Mouse (Mus musculus): ENCODE data around the gene Mctp1. TPM values are rescaled to one million over a fixed set of nuclear protein-coding genes. Genes with fewer than 3 reads are reported as not detected.

Gene Mctp1
- polyA plus RNA-seq, 1 experiment from 2014 or later = 0.20 TPM

GRCm38 (mm10) chr13:76838031-76838430 lies 453.7 kb downstream of the Mctp1 start:
- no peak for ATAC-seq (ENCODE audit: insufficient number of reproducible peaks, insufficient read depth, low FRiP score, low TSS enrichment, low read depth)
- 60% methylated on average over 3 of the region's 3 CpGs for whole genome bisulfite sequencing
- Histone ChIP-seq H3K27ac (no peak overlapping the region), H3K27me3 (no peaks in the 10 kb centered on the region), H3K4me3 (replicated peaks) (no peak overlapping the region), H3K36me3 (no peaks in the 10 kb centered on the region), H3K4me1 (replicated peaks) (no peaks in the 10 kb centered on the region), H3K4me2 (no peak overlapping the region), H3K9me3 (no peaks in the 10 kb centered on the region), H3K9ac (replicated peaks) (no peak overlapping the region)

- no peaks in the 10 kb centered on the region for H3K36me3 ChIP-seq
- H3K9me3 ChIP-seq = no peaks in the 10 kb centered on the region
- ATAC-seq (ENCODE audit: insufficient number of reproducible peaks, insufficient read depth, low FRiP score, low TSS enrichment, low read depth) = no peak
- no peak overlapping the region for H3K27ac ChIP-seq
- no peaks in the 10 kb centered on the region for H3K27me3 ChIP-seq
- H3K4me1 ChIP-seq (replicated peaks) = no peaks in the 10 kb centered on the region
- no peak overlapping the region for H3K9ac ChIP-seq (replicated peaks)
- H3K4me3 ChIP-seq (replicated peaks) = no peak overlapping the region
- no peak overlapping the region for H3K4me2 ChIP-seq
- WGBS = 74% methylated on average over 5 of the region's 5 CpGs
These were observed 456.4 kb downstream of the Mctp1 start for GRCm38 (mm10) chr13:76840712-76841111.

DNA sequence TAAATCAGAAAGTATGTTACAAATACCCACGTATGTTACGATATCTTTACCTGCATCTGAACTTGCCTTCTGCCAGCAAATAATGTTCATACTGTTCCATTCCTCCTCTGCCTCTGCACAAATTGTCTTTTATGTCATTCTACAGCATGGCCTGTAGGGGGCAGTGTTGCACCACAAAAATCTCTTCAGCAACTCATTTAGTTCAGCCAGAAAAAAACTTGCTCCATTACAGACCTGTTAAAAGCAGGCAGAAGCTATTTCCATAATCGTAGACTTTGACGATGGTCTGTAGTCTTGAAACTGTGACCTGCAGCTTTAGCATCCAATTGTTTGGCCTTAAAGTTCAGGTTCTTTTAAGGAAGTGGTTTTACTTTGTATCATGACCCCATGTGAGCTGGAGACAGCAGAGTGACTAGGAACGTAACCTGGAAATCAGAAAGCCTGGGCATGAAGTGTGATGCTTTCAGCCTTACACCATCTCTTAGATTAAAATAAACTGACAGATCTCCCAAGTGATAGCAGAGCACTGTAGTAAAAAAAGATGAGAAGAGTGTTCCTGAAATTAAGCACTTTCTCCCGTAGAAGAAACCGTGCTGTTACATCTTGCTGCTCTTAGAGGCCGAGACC lies 460.4 kb downstream of the Mctp1 start:
- H3K9ac ChIP-seq (replicated peaks) = no peak overlapping the region
- 50% methylated on average over 8 of the region's 8 CpGs for WGBS
- no peaks in the 10 kb centered on the region for H3K27me3 ChIP-seq
- ATAC-seq (ENCODE audit: insufficient number of reproducible peaks, insufficient read depth, low FRiP score, low TSS enrichment, low read depth) = no peak
- no peak overlapping the region for H3K27ac ChIP-seq
- H3K4me1 ChIP-seq (replicated peaks) = no peaks in the 10 kb centered on the region
- H3K9me3 ChIP-seq = no peaks in the 10 kb centered on the region
- no peaks in the 10 kb centered on the region for H3K36me3 ChIP-seq
- no peak overlapping the region for H3K4me3 ChIP-seq (replicated peaks)
- H3K4me2 ChIP-seq = no peak overlapping the region

- Histone ChIP-seq H3K27me3 (no peaks in the 10 kb centered on the region), H3K9ac (replicated peaks) (no peak overlapping the region), H3K36me3 (no peaks in the 10 kb centered on the region), H3K4me3 (replicated peaks) (no peak overlapping the region), H3K9me3 (no peaks in the 10 kb centered on the region), H3K4me1 (replicated peaks) (no peaks in the 10 kb centered on the region), H3K27ac (no peak overlapping the region), H3K4me2 (no peak overlapping the region)
- ATAC-seq (ENCODE audit: insufficient number of reproducible peaks, insufficient read depth, low FRiP score, low TSS enrichment, low read depth) = no peak
- 33% methylated on average over 7 of the region's 7 CpGs for WGBS
These were observed 466.2 kb downstream of the Mctp1 start for GRCm38 (mm10) chr13:76850412-76851054.

DNA sequence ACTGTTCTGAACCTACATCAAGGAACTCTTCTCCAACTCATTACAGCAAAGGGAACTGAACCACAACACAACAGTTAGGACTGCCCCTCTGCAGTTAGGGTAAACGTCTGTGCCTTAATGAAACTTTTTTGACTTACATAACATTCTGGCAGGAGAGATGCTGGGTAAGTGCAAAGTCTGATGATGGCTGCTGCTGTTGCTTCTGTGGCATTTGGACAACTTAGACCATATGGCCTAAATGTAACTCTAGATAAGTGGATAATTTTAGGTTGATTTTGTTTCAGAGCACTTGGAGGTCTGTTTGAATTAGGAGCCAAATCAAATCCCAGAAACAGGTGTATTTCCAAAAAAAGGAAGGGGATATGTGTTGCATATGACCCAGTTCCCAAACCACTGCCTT lies 470.0 kb downstream of the Mctp1 start:
- no peaks in the 10 kb centered on the region for H3K36me3 ChIP-seq
- H3K27me3 ChIP-seq = no peaks in the 10 kb centered on the region
- no peak for ATAC-seq (ENCODE audit: insufficient number of reproducible peaks, insufficient read depth, low FRiP score, low TSS enrichment, low read depth)
- H3K27ac ChIP-seq = no peak overlapping the region
- H3K9me3 ChIP-seq = no peaks in the 10 kb centered on the region
- H3K4me2 ChIP-seq = no peak overlapping the region
- no peak overlapping the region for H3K4me3 ChIP-seq (replicated peaks)
- WGBS = 43% methylated on average over 1 of the region's 1 CpGs
- H3K9ac ChIP-seq (replicated peaks) = no peak overlapping the region
- no peaks in the 10 kb centered on the region for H3K4me1 ChIP-seq (replicated peaks)

DNA sequence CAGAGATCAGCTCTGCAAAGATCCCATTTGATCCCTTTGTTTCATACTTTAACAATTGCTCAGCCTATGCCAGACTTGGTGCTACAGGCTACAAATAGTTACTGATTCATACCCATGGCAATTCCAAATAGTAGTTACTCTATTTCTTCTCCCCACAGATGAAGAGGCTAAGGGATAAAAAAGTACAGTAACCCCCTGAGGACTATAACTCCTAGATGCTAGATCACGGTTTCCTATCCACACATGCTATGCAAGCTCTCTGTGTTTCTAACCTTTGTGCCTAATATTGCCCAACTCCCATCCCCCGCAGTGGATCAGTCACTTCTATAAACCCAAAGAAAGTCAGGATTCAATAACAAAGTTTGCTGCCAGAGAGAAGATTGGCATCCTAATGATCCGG lies 470.7 kb downstream of the Mctp1 start:
- Histone ChIP-seq H3K4me1 (replicated peaks) (no peaks in the 10 kb centered on the region), H3K4me2 (no peak overlapping the region), H3K36me3 (no peaks in the 10 kb centered on the region), H3K4me3 (replicated peaks) (no peak overlapping the region), H3K27me3 (no peaks in the 10 kb centered on the region), H3K9me3 (no peaks in the 10 kb centered on the region), H3K9ac (replicated peaks) (no peak overlapping the region), H3K27ac (no peak overlapping the region)
- 76% methylated on average over 3 of the region's 3 CpGs for WGBS
- no peak for ATAC-seq (ENCODE audit: insufficient number of reproducible peaks, insufficient read depth, low FRiP score, low TSS enrichment, low read depth)

GRCm38 (mm10) chr13:76857024-76857423 lies 472.7 kb downstream of the Mctp1 start:
- Histone ChIP-seq H3K9me3 (no peaks in the 10 kb centered on the region), H3K27ac (no peak overlapping the region), H3K36me3 (no peaks in the 10 kb centered on the region), H3K4me1 (replicated peaks) (no peaks in the 10 kb centered on the region), H3K9ac (replicated peaks) (no peak overlapping the region), H3K4me2 (no peak overlapping the region), H3K4me3 (replicated peaks) (no peak overlapping the region), H3K27me3 (no peaks in the 10 kb centered on the region)
- no peak for ATAC-seq (ENCODE audit: insufficient number of reproducible peaks, insufficient read depth, low FRiP score, low TSS enrichment, low read depth)
- WGBS = 82% methylated on average over 5 of the region's 5 CpGs

- ATAC-seq (ENCODE audit: insufficient number of reproducible peaks, insufficient read depth, low FRiP score, low TSS enrichment, low read depth) = peak; percentile 37; the same call in 1 of the 2 replicates
- H3K4me2 ChIP-seq = no peak overlapping the region
- WGBS = 26% methylated on average over 2 of the region's 2 CpGs
These were observed 473.7 kb downstream of the Mctp1 start for GRCm38 (mm10) chr13:76858078-76858482.

DNA sequence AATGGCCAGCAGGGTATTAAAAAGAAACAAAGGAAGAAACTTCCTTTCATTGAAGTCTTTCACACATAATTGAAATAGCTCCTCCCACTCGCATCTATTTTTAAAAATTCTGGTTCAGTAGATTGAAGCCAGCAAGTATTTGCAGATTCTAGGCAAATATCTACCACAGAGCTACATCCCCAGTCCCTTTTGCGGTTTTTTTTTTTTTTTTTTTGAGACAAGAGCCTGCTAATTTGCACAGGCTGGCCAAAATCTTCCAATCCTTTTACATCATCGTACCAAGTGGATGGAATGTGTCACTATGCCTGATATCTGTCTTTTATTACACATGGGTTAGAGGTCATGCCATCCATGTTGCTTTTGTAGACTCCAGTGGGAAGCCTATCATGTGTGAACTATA lies 486.0 kb downstream of the Mctp1 start:
- ATAC-seq (ENCODE audit: insufficient number of reproducible peaks, insufficient read depth, low FRiP score, low TSS enrichment, low read depth) = no peak
- no peaks in the 10 kb centered on the region for H3K9me3 ChIP-seq

More at GRCm38 (mm10) chr13:76858078-76858482, 473.7 kb downstream of the Mctp1 start:
- Histone ChIP-seq H3K9ac (replicated peaks) (no peak overlapping the region), H3K27me3 (no peaks in the 10 kb centered on the region), H3K4me3 (replicated peaks) (no peak overlapping the region), H3K9me3 (no peaks in the 10 kb centered on the region), H3K4me1 (replicated peaks) (no peaks in the 10 kb centered on the region), H3K27ac (no peak overlapping the region), H3K36me3 (no peaks in the 10 kb centered on the region)

DNA sequence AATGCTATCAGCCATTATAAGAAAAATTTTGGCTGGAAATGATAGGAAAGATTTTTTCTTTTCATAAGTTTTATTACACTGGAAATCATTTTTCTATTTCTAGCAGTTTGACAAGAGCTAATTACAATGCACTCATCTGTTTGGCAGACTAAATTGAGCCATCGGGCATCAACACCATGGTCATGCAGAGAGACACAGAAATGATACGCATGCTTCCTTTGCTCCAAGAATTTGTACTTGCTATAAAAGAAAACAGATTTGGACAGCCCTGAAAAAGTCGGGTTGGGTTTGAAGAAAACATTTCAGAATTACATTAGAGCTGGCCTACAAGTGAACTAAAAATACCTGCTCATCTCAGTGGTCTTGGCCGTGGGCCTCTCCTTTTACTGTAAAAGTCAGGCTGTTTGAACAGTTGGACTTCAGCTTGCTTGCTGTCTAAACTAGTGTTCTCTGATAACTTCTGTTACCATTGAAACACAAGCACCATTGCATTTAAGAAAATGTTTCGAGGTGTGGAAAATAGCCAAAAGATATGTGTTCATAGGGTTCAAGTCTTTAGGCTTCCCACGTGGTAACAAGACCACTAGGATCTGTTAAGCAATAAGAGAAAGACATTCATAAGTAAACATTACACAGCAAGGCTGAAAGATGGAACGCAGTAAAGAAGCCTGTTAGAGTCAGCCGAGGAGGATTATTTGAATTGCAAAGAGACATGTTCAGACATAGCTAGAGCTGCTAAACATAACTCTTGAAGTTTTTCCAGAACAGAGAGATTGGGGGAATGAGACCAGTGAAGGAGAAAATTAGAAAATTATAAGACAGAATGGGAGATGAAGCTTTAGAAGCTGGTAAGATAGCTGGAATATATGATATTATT lies 493.8 kb downstream of the Mctp1 start:
- no peak overlapping the region for H3K27ac ChIP-seq
- H3K9ac ChIP-seq (replicated peaks) = no peak overlapping the region
- 83% methylated on average over 8 of the region's 8 CpGs for WGBS
- no peaks in the 10 kb centered on the region for H3K9me3 ChIP-seq
- no peak overlapping the region for H3K4me3 ChIP-seq (replicated peaks)
- H3K27me3 ChIP-seq = no peaks in the 10 kb centered on the region
- no peak overlapping the region for H3K4me2 ChIP-seq
- ATAC-seq (ENCODE audit: insufficient number of reproducible peaks, insufficient read depth, low FRiP score, low TSS enrichment, low read depth) = no peak
- H3K36me3 ChIP-seq = no peaks in the 10 kb centered on the region
- no peaks in the 10 kb centered on the region for H3K4me1 ChIP-seq (replicated peaks)

More for the DNA sequence above, 486.0 kb downstream of the Mctp1 start:
- Histone ChIP-seq H3K9ac (replicated peaks) (no peak overlapping the region), H3K27me3 (0 out of 2 replicates have a peak, but pooled peaks cover 8% of the 10 kb centered on the region), H3K4me1 (replicated peaks) (no peaks in the 10 kb centered on the region), H3K27ac (no peak overlapping the region), H3K4me3 (replicated peaks) (no peak overlapping the region), H3K4me2 (no peak overlapping the region), H3K36me3 (no peaks in the 10 kb centered on the region)
- WGBS = 85% methylated on average over 3 of the region's 3 CpGs

DNA sequence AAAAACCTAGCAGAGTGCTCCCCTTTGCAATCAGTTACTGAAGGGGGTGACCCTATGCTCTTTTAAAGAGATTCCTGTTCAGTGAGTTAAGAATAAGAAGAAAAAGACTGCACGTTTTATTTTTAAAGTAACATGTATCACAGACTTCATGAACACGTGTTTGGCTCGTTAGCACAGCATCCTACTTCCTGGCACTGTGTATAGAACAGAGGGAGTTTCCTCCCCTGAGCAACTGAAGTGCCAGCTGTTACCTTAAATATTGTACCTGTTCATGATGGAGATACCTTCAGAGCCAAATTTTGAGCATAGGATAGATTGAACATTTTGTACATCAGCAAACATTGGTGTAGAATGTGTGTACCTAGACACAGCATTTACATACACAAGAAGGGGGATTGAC lies 494.7 kb downstream of the Mctp1 start:
- no peak overlapping the region for H3K4me3 ChIP-seq (replicated peaks)
- no peak overlapping the region for H3K4me2 ChIP-seq
- H3K27me3 ChIP-seq = no peaks in the 10 kb centered on the region
- 42% methylated on average over 3 of the region's 3 CpGs for WGBS
- H3K36me3 ChIP-seq = no peaks in the 10 kb centered on the region
- no peaks in the 10 kb centered on the region for H3K9me3 ChIP-seq
- H3K9ac ChIP-seq (replicated peaks) = no peak overlapping the region
- H3K27ac ChIP-seq = no peak overlapping the region
- ATAC-seq (ENCODE audit: insufficient number of reproducible peaks, insufficient read depth, low FRiP score, low TSS enrichment, low read depth) = no peak
- no peaks in the 10 kb centered on the region for H3K4me1 ChIP-seq (replicated peaks)

Data from limb, embryonic 12.5 days (tissue).